Mouse (Mus musculus): ENCODE results near the gene Magi1. TPM values are rescaled to one million over a fixed set of nuclear protein-coding genes. Genes with fewer than 3 reads are reported as not detected.

Magi1 gene
- polyA plus RNA-seq, 1 experiment from 2014 or later = 11.7 TPM

DNA sequence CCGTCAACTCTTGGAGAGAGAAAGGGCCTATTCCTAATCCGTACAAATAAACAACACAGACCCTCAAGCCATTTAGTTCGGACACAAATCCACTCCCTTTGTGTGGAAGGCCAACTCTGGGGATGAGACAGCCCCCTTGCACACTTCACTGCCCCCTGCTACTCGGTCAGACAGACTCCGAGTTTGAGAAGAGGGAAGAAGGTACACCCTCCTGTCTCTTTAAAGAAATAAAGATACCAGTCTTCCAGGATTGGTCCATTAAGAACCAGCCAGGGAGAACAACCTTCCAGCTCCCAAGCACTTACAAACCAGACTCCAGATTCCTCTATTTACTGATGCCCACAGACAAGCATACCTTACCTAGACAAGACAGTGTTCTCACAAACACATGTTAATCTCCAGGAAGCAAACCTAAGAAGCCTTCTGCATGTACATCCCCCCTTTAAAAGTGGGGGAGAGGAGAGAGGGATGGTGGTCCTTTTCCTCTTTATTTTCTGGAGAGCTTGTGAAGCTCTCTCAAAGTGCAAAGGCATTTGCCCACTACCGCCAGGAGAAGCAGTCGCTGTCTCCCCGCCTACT, 371.6 kb downstream of the Magi1 start:
- Histone ChIP-seq H3K27ac (ENCODE audit: low read depth) (peak overlapping the region; percentile 64), H3K4me1 (replicated peaks; ENCODE audit: control insufficient read depth, insufficient read depth, low read length) (peaks cover 6% of the 10 kb centered on the region; the same call in 1 of the 2 replicates), H3K9ac (ENCODE audit: low read length) (no peak overlapping the region), H3K4me3 (ENCODE audit: low read depth, low read length) (peak overlapping the region; percentile 21), H3K36me3 (ENCODE audit: control insufficient read depth, insufficient read depth, low read length) (no peaks in the 10 kb centered on the region), H3K27me3 (replicated peaks; ENCODE audit: control insufficient read depth, insufficient read depth, low read length) (0 out of 2 replicates have a peak, but pooled peaks cover 4% of the 10 kb centered on the region), H3K9me3 (ENCODE audit: control insufficient read depth, low read length) (no peaks in the 10 kb centered on the region), H3K4me2 (ENCODE audit: low read length) (peak overlapping the region; percentile 51)
- WGBS = 24% methylated on average over 8 of the region's 8 CpGs
- no peak for ATAC-seq (replicated peaks; ENCODE audit: low FRiP score, low TSS enrichment, low read depth)
- no peak for DNase-seq (ENCODE audit: low spot score)

DNA sequence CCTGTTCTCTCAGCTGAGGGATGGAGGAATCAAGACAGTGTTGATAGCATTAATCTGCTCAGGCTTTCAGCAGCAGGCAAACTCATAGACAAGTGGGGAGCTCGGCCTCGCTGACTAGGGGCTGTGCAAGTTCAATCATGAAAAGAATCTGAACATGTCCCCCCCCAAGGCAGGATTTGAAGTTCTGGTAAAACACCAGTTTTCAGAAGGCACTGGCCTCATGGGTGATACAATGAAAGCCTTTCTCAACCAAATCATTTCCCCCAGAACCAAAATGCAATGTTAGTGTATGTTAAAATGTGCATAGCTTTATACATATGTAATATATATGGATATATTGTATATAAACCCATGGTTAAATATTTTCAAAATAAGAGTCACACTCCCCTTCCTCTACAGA, 372.3 kb downstream of the Magi1 start:
- H3K27ac ChIP-seq (ENCODE audit: low read depth) = no peak overlapping the region
- ATAC-seq (replicated peaks; ENCODE audit: low FRiP score, low TSS enrichment, low read depth) (no peak), DNase-seq (ENCODE audit: low spot score) (no peak)
- no peak overlapping the region for H3K4me3 ChIP-seq (ENCODE audit: low read depth, low read length)
- H3K9me3 ChIP-seq (ENCODE audit: control insufficient read depth, low read length) = no peaks in the 10 kb centered on the region
- H3K4me2 ChIP-seq (ENCODE audit: low read length) = peak overlapping the region; percentile 6; the same call in 1 of the 2 replicates
- peaks cover 6% of the 10 kb centered on the region; the same call in 1 of the 2 replicates for H3K4me1 ChIP-seq (replicated peaks; ENCODE audit: control insufficient read depth, insufficient read depth, low read length)
- H3K36me3 ChIP-seq (ENCODE audit: control insufficient read depth, insufficient read depth, low read length) = no peaks in the 10 kb centered on the region
- no peak overlapping the region for H3K9ac ChIP-seq (ENCODE audit: low read length)
- 71% methylated on average over 2 of the region's 2 CpGs for WGBS
- H3K27me3 ChIP-seq (replicated peaks; ENCODE audit: control insufficient read depth, insufficient read depth, low read length) = 0 out of 2 replicates have a peak, but pooled peaks cover 4% of the 10 kb centered on the region

DNA sequence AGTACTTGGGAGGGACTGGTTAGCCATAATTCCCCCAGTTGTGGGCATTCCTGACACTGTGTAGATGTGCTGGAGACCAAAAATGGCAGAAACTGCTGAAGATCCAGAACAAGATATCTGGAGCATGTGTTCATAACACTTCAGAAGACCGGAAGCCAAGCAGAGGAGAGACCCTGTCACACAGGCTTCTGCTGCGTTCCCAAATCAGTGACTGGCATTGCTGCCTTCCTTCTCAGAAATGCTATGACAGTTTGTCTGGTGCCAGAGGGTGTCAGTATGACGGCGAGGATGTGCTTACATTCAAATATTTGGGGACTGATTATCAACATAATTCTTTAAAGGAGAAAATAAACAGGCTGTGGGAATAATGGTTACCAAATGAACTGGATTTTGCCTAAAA, 373.7 kb downstream of the Magi1 start:
- no peak for ATAC-seq (replicated peaks; ENCODE audit: low FRiP score, low TSS enrichment, low read depth)
- H3K4me3 ChIP-seq (ENCODE audit: low read depth, low read length) = no peak overlapping the region
- 88% methylated on average over 4 of the region's 4 CpGs for WGBS
- DNase-seq (ENCODE audit: low spot score) = no peak
- H3K36me3 ChIP-seq (ENCODE audit: control insufficient read depth, insufficient read depth, low read length) = no peaks in the 10 kb centered on the region
- peaks cover 6% of the 10 kb centered on the region; the same call in 1 of the 2 replicates for H3K4me1 ChIP-seq (replicated peaks; ENCODE audit: control insufficient read depth, insufficient read depth, low read length)
- H3K27me3 ChIP-seq (replicated peaks; ENCODE audit: control insufficient read depth, insufficient read depth, low read length) = 0 out of 2 replicates have a peak, but pooled peaks cover 4% of the 10 kb centered on the region
- no peak overlapping the region for H3K27ac ChIP-seq (ENCODE audit: low read depth)
- no peak overlapping the region for H3K9ac ChIP-seq (ENCODE audit: low read length)
- H3K4me2 ChIP-seq (ENCODE audit: low read length) = no peak overlapping the region
- H3K9me3 ChIP-seq (ENCODE audit: control insufficient read depth, low read length) = no peaks in the 10 kb centered on the region

DNA sequence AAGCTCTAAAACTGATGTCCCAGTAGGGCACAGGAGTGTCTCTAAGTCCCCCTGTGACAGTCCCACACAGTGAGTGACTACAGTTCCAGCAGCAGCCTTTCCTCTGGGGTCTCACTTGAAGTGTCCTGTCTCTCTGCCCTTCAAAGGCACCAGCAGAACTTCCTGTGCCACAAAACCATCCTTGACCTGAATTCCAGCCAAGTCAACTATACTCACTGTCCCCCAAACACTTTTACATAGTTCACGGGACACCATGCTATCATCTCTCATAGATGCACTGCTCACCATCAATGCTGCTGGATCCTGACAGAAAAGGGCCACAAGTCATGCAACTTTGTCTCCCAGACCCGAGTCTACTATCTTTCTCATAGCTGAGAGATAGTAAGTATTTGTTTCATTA, 378.7 kb downstream of the Magi1 start:
- Histone ChIP-seq H3K4me2 (ENCODE audit: low read length) (no peak overlapping the region), H3K4me1 (replicated peaks; ENCODE audit: control insufficient read depth, insufficient read depth, low read length) (no peaks in the 10 kb centered on the region), H3K27ac (ENCODE audit: low read depth) (no peak overlapping the region), H3K4me3 (ENCODE audit: low read depth, low read length) (no peak overlapping the region), H3K9me3 (ENCODE audit: control insufficient read depth, low read length) (no peaks in the 10 kb centered on the region), H3K9ac (ENCODE audit: low read length) (no peak overlapping the region), H3K36me3 (ENCODE audit: control insufficient read depth, insufficient read depth, low read length) (no peaks in the 10 kb centered on the region), H3K27me3 (replicated peaks; ENCODE audit: control insufficient read depth, insufficient read depth, low read length) (no peaks in the 10 kb centered on the region)
- WGBS = 67% methylated on average over 2 of the region's 2 CpGs
- no peak for DNase-seq (ENCODE audit: low spot score)
- ATAC-seq (replicated peaks; ENCODE audit: low FRiP score, low TSS enrichment, low read depth) = no peak

DNA sequence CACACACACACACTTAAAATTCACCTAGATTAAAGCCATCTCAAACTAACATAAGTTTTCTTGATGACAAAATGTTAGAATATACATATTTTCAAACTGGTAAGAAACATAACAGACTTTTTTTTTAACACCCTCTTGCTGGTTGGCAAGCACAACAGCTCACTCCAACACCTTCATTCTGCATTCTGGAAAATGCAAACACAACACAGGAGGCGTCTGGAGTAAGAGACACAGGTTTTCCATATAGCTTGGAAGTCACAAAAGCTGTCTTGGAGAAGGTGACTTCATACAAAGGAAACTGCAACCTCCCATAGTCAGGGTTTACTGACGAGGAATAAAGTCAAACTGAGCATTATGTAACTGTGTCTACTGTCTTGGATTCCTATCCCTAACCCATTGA, 381.5 kb downstream of the Magi1 start:
- Histone ChIP-seq H3K27me3 (replicated peaks; ENCODE audit: control insufficient read depth, insufficient read depth, low read length) (no peaks in the 10 kb centered on the region), H3K9ac (ENCODE audit: low read length) (no peak overlapping the region), H3K36me3 (ENCODE audit: control insufficient read depth, insufficient read depth, low read length) (no peaks in the 10 kb centered on the region), H3K4me3 (ENCODE audit: low read depth, low read length) (no peak overlapping the region), H3K4me1 (replicated peaks; ENCODE audit: control insufficient read depth, insufficient read depth, low read length) (no peaks in the 10 kb centered on the region), H3K4me2 (ENCODE audit: low read length) (no peak overlapping the region), H3K9me3 (ENCODE audit: control insufficient read depth, low read length) (no peaks in the 10 kb centered on the region), H3K27ac (ENCODE audit: low read depth) (no peak overlapping the region)
- DNase-seq (ENCODE audit: low spot score) (no peak), ATAC-seq (replicated peaks; ENCODE audit: low FRiP score, low TSS enrichment, low read depth) (no peak)
- WGBS = 75% methylated on average over 2 of the region's 2 CpGs

DNA sequence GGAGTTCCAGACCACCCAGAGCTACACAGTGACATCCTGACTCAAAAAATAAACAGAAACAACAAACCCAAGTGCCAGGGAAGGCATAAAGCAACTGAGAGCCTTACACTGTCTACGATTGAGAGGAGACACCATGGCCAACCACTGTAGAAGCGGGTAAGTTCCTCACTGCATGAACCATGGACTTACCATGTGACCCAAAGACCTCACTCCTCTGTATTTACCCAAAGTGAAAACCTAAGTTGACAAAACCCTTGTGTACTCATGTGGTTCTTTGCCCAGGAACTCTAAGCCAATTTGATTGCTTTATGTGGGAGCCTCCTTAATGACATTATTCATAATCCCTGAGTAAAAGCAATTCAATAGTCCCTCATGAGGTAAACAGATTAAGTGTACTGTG, 382.3 kb downstream of the Magi1 start:
- Histone ChIP-seq H3K4me2 (ENCODE audit: low read length) (no peak overlapping the region), H3K9ac (ENCODE audit: low read length) (no peak overlapping the region), H3K4me3 (ENCODE audit: low read depth, low read length) (no peak overlapping the region), H3K27ac (ENCODE audit: low read depth) (no peak overlapping the region), H3K27me3 (replicated peaks; ENCODE audit: control insufficient read depth, insufficient read depth, low read length) (no peaks in the 10 kb centered on the region), H3K4me1 (replicated peaks; ENCODE audit: control insufficient read depth, insufficient read depth, low read length) (no peaks in the 10 kb centered on the region), H3K36me3 (ENCODE audit: control insufficient read depth, insufficient read depth, low read length) (no peaks in the 10 kb centered on the region), H3K9me3 (ENCODE audit: control insufficient read depth, low read length) (no peaks in the 10 kb centered on the region)
- DNase-seq (ENCODE audit: low spot score) (no peak), ATAC-seq (replicated peaks; ENCODE audit: low FRiP score, low TSS enrichment, low read depth) (no peak)
- WGBS = 94% methylated on average over 2 of the region's 2 CpGs

DNA sequence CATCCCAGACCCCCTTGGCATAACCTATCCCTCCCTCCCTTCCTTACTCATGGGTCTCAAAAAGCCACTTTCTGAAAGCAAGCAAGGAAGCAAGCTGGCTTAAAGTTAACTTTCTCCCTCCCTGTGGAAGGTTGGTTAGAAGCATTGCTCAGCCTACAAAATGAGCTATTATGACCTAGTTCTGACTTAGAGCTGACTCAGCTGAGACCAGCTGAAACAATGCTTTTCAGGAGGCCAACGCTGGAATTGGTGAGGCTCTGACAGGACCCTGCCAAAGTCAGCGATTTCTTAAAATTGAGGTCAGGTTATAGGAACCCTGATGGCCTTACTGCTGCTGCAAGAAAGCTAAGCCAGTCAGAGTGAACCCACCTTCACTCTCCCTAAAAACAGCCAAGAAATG, 386.2 kb downstream of the Magi1 start:
- no peaks in the 10 kb centered on the region for H3K9me3 ChIP-seq (ENCODE audit: control insufficient read depth, low read length)
- ATAC-seq (replicated peaks; ENCODE audit: low FRiP score, low TSS enrichment, low read depth) = no peak
- H3K9ac ChIP-seq (ENCODE audit: low read length) = no peak overlapping the region
- H3K4me2 ChIP-seq (ENCODE audit: low read length) = no peak overlapping the region
- H3K4me1 ChIP-seq (replicated peaks; ENCODE audit: control insufficient read depth, insufficient read depth, low read length) = no peaks in the 10 kb centered on the region
- WGBS = 67% methylated on average over 2 of the region's 2 CpGs
- no peak for DNase-seq (ENCODE audit: low spot score)
- no peaks in the 10 kb centered on the region for H3K27me3 ChIP-seq (replicated peaks; ENCODE audit: control insufficient read depth, insufficient read depth, low read length)
- H3K4me3 ChIP-seq (ENCODE audit: low read depth, low read length) = no peak overlapping the region
- H3K36me3 ChIP-seq (ENCODE audit: control insufficient read depth, insufficient read depth, low read length) = no peaks in the 10 kb centered on the region
- no peak overlapping the region for H3K27ac ChIP-seq (ENCODE audit: low read depth)

DNA sequence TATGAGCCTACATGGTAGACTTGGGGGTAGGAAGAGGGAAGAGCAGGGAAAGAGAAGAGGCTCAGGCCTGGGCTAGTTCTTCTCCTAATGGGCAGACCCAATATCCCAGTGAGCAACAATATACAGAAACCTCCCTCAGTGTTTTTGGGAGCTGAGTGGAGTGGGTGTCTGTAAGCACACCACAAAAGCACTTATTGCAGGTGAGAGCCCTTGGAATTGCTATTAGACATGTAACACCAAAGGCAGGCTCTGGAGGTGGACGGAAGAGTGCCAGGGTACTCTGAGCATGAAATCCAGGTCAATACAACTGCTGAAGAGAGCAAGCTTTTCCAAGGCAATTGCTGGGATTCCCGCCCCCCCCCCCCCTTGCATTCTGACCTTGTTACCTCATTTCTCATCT, 388.0 kb downstream of the Magi1 start:
- no peak overlapping the region for H3K27ac ChIP-seq (ENCODE audit: low read depth)
- no peaks in the 10 kb centered on the region for H3K36me3 ChIP-seq (ENCODE audit: control insufficient read depth, insufficient read depth, low read length)
- no peak overlapping the region for H3K4me3 ChIP-seq (ENCODE audit: low read depth, low read length)
- H3K4me1 ChIP-seq (replicated peaks; ENCODE audit: control insufficient read depth, insufficient read depth, low read length) = no peaks in the 10 kb centered on the region
- 87% methylated on average over 2 of the region's 2 CpGs for WGBS
- no peak overlapping the region for H3K9ac ChIP-seq (ENCODE audit: low read length)
- ATAC-seq (replicated peaks; ENCODE audit: low FRiP score, low TSS enrichment, low read depth) (no peak), DNase-seq (ENCODE audit: low spot score) (no peak)
- no peaks in the 10 kb centered on the region for H3K27me3 ChIP-seq (replicated peaks; ENCODE audit: control insufficient read depth, insufficient read depth, low read length)
- no peaks in the 10 kb centered on the region for H3K9me3 ChIP-seq (ENCODE audit: control insufficient read depth, low read length)
- no peak overlapping the region for H3K4me2 ChIP-seq (ENCODE audit: low read length)

DNA sequence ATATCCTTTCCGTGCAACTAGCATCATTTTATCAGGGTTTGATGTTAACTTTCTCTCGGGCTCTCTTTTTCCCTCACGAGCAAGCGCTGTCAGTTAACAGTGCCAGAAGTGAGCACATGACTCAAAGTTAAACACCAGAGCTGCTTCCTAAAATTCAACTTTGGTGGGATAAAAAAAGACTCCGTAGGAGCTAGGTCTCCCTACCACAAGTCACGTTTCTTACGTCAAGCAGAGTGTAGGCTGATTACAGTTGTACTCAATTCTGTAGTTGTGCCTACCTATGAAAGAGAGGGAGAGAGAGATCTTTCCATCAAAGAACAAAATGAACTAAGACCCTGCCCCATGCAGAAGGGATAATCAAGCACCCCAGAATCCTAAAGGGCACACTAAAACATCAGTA, 389.8 kb downstream of the Magi1 start:
- Histone ChIP-seq H3K27ac (ENCODE audit: low read depth) (no peak overlapping the region), H3K27me3 (replicated peaks; ENCODE audit: control insufficient read depth, insufficient read depth, low read length) (no peaks in the 10 kb centered on the region), H3K4me3 (ENCODE audit: low read depth, low read length) (no peak overlapping the region), H3K9ac (ENCODE audit: low read length) (no peak overlapping the region), H3K4me2 (ENCODE audit: low read length) (no peak overlapping the region), H3K36me3 (ENCODE audit: control insufficient read depth, insufficient read depth, low read length) (no peaks in the 10 kb centered on the region), H3K4me1 (replicated peaks; ENCODE audit: control insufficient read depth, insufficient read depth, low read length) (no peaks in the 10 kb centered on the region), H3K9me3 (ENCODE audit: control insufficient read depth, low read length) (no peaks in the 10 kb centered on the region)
- DNase-seq (ENCODE audit: low spot score) = no peak
- 50% methylated on average over 7 of the region's 7 CpGs for WGBS
- no peak for ATAC-seq (replicated peaks; ENCODE audit: low FRiP score, low TSS enrichment, low read depth)
